Comparison of ENCODE assay signal across 27 mouse cellular contexts in genomic region chr14:57657500-57657899, GRCm38 (mm10).
"Had no signal": no experiment of that assay in that cellular context is flagged by ENCODE, and none has a peak within 500 bp of the region (broad histone marks: within the 10 kb centered on the region; RNA-seq: fewer than 3 reads in every experiment).

No protein-coding gene starts in this region.

- H3K4me3 ChIP-seq: gastrocnemius, adult 2 months; heart, adult 2 months; heart, embryonic 13.5 days; heart, embryonic 15.5 days; hindbrain, embryonic 13.5 days; hindbrain, embryonic 15.5 days; kidney, embryonic 15.5 days; limb, embryonic 12.5 days; liver, embryonic 13.5 days; liver, embryonic 15.5 days had no signal

- H3K9me3 ChIP-seq: heart, embryonic 13.5 days; heart, embryonic 15.5 days; hindbrain, embryonic 13.5 days; hindbrain, embryonic 15.5 days; kidney, embryonic 15.5 days; limb, embryonic 12.5 days; liver, embryonic 13.5 days; liver, embryonic 15.5 days had no signal

- H3K4me1 ChIP-seq: hindbrain, embryonic 13.5 days; limb, embryonic 12.5 days had no signal

- H3K36me3 ChIP-seq: heart, embryonic 13.5 days; heart, embryonic 15.5 days; hindbrain, embryonic 13.5 days; hindbrain, embryonic 15.5 days; limb, embryonic 12.5 days had no signal

- H3K27ac ChIP-seq: gastrocnemius, adult 2 months; heart, adult 2 months; heart, embryonic 13.5 days; heart, embryonic 15.5 days; hindbrain, embryonic 13.5 days; hindbrain, embryonic 15.5 days; hindbrain, postnatal 0 days; kidney, embryonic 15.5 days; kidney, postnatal 0 days; limb, embryonic 12.5 days; liver, embryonic 13.5 days; liver, embryonic 15.5 days had no signal

- DNase-seq: gastrocnemius, adult 2 months; gastrocnemius, postnatal 10 days; gastrocnemius, postnatal 25 days; heart, adult 2 months; heart, postnatal 14 days; heart, postnatal 36 days; kidney, adult 11 months; kidney, adult 2 months; kidney, adult 9 months; kidney, postnatal 14 days; kidney, postnatal 36 days; layer of hippocampus, adult 9-11 months; layer of hippocampus, postnatal 36 days; left cerebral cortex, postnatal 4 days; liver; liver, embryonic 13.5 days; liver, postnatal 0 days had no signal

- ATAC-seq: hindbrain, postnatal 0 days; intestine, embryonic 16.5 days had no signal

- H3K27me3 ChIP-seq: heart, embryonic 13.5 days; heart, embryonic 15.5 days; hindbrain, embryonic 13.5 days; hindbrain, embryonic 15.5 days; kidney, embryonic 15.5 days; limb, embryonic 12.5 days; liver, embryonic 13.5 days; liver, embryonic 15.5 days had no signal
